Mouse (Mus musculus) hindbrain, embryonic 13.5 days (tissue): ENCODE measurements at regions not wholly inside any gene's neighbourhood (a gene's known extent, or its start where the extent isn't known, plus 50 kb on each side); places are given as distances from the start of the nearest gene placed in this dataset.

ENCODE experiments used
- ATAC-seq: fragments of 200-750 bp; cut with Nextera tagmentation; 2 replicates; pipeline ENCODE4 v1.8.0; 2017; ENCODE audit warnings: moderate TSS enrichment; ENCODE audit not compliant: low FRiP score
- H3K27ac ChIP-seq: fragments of 300-500 bp; sonication (generic); 2 replicates; pipeline ENCODE4 v1.5.1; 2015; ENCODE audit warnings: inconsistent platforms, mild to moderate bottlenecking, moderate library complexity
- H3K27me3 ChIP-seq: fragments of 300-500 bp; sonication (generic); 2 replicates; pipeline ENCODE4 v1.6.1; 2015; ENCODE audit warnings: mild to moderate bottlenecking, inconsistent platforms
- H3K36me3 ChIP-seq: fragments of 300-500 bp; sonication (generic); 2 replicates; pipeline ENCODE4 v1.6.1; 2015; ENCODE audit warnings: mild to moderate bottlenecking, inconsistent platforms
- H3K4me1 ChIP-seq: fragments of 300-500 bp; sonication (generic); replicated peaks from 2 replicates; pipeline ENCODE4 v1.6.1; 2015; ENCODE audit warnings: inconsistent platforms
- H3K4me2 ChIP-seq: fragments of 300-500 bp; sonication (generic); 2 replicates; pipeline ENCODE4 v1.6.1; 2015; ENCODE audit warnings: inconsistent platforms, mild to moderate bottlenecking, moderate library complexity
- H3K4me3 ChIP-seq: fragments of 300-500 bp; sonication (generic); 2 replicates; pipeline ENCODE4 v1.5.1; 2015; ENCODE audit warnings: mild to moderate bottlenecking, inconsistent platforms
- H3K9ac ChIP-seq: fragments of 300-500 bp; sonication (generic); 2 replicates; pipeline ENCODE4 v1.6.1; 2015; ENCODE audit warnings: mild to moderate bottlenecking, inconsistent platforms
- H3K9me3 ChIP-seq: fragments of 300-500 bp; sonication (generic); 2 replicates; pipeline ENCODE4 v1.6.1; 2016; ENCODE audit warnings: inconsistent platforms
- whole genome bisulfite sequencing: fragments of 180-500 bp; shearing (Covaris S2); methylation state at CpG from one replicate; pipeline ENCODE4 v1.1.7; 2015; 5-methylcytosine and 5-hydroxymethylcytosine counted together

DNA sequence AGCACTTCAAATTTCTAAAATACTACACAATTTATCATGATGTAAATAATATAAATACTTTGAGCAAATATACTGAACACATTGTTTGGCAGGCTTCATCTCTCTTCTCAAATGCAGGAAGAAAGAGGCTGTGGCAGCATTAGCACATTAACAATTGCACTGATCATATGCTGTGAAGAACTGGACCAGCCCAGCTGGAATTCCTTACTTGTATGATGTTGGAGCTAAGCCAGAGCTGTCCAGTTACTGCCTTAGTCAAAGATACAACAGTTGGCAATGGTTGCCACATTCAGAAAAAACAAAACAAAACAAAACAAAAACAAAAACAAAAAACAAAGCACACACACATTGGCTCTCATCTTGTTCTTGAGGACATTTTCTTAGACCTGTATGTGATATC, 369.0 kb downstream of the Bmper start:
- no peak overlapping the region for H3K4me2 ChIP-seq
- no peak overlapping the region for H3K4me3 ChIP-seq
- no peaks in the 10 kb centered on the region for H3K36me3 ChIP-seq
- H3K27ac ChIP-seq, result no peak overlapping the region
- ATAC-seq, result no peak
- H3K9me3 ChIP-seq, result no peaks in the 10 kb centered on the region
- no peak overlapping the region for H3K9ac ChIP-seq
- no peaks in the 10 kb centered on the region for H3K4me1 ChIP-seq
- H3K27me3 ChIP-seq, result no peaks in the 10 kb centered on the region

DNA sequence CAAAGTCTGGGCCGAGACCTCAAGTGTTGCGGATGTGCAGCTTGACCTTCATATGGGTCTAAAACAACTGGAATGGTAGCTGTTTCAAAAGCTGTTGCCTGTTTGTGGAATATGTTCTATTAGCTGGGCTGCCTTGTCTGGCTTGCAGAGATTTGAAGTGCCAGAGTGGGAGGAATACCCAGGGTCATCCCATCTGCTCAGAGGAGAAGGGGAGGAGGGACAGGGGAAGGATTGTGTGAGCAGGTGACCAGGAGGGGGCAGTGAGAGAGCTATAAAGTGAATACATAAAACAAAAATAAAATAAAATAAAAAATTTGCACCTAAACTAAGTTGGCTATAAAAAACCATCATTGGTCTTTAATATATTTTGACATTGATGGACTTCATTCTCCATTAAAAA, 377.7 kb downstream of the Bmper start:
- no peaks in the 10 kb centered on the region for H3K4me1 ChIP-seq
- no peak overlapping the region for H3K4me3 ChIP-seq
- H3K4me2 ChIP-seq, result no peak overlapping the region
- WGBS, result 89% methylated on average over 2 of the region's 2 CpGs
- H3K9ac ChIP-seq, result no peak overlapping the region
- H3K27ac ChIP-seq, result no peak overlapping the region
- no peaks in the 10 kb centered on the region for H3K36me3 ChIP-seq
- ATAC-seq, result no peak
- no peaks in the 10 kb centered on the region for H3K9me3 ChIP-seq
- H3K27me3 ChIP-seq, result no peaks in the 10 kb centered on the region
